Mouse (Mus musculus): ENCODE measurements around the gene Ptgr1.

The Ptgr1 gene

DNA sequence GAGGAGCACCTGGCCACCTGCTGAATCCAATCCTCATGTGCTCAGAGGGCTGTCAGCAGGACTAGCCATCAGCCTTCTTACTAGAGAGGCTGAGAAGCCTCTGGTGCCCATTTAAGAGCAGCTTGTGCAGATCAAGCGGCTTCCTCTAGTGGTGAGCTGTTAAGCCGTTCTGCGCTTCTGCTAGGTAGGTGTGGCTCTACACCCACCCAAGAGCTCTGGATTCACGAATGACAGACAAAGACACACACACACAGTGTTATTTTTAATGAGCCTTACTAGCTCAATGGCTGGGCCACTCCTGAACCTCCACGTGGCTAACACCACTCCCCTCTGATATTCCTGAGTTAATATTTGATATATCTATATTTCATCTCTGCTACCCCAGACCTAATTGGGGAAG, 61.3 kb downstream of the Ptgr1 start:
- no peak for DNase-seq

DNA sequence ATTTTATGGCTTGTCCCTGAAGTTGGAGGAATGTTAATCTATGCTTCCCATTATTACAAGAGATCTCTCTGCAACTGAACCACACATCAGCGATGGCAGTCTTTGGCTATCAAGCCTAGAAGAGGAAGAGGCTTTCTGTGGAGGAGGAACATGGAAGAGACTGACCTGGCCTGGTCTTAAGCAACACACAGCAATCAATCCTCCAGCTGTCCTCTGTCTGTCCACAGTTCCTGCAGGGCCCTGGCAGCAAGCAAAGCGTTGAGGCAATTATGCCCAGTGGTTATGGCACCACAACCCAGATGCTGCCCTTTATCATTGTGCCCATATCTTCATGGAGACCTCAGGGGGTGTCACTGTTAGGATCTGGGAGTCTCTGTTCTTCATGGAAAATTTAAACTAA, 63.0 kb downstream of the Ptgr1 start:
- DNase-seq = no peak

Data from lung, postnatal 10 days (tissue).